Mouse (Mus musculus): ENCODE data around the gene Grik3. TPM values are rescaled to one million over a fixed set of nuclear protein-coding genes. Genes with fewer than 3 reads are reported as not detected.
A peak's percentile ranks its signal among the peaks of the same experiment; 100 is the strongest.

The Grik3 gene
- polyA plus RNA-seq, 1 experiment from 2014 or later, result 0.15 TPM

DNA sequence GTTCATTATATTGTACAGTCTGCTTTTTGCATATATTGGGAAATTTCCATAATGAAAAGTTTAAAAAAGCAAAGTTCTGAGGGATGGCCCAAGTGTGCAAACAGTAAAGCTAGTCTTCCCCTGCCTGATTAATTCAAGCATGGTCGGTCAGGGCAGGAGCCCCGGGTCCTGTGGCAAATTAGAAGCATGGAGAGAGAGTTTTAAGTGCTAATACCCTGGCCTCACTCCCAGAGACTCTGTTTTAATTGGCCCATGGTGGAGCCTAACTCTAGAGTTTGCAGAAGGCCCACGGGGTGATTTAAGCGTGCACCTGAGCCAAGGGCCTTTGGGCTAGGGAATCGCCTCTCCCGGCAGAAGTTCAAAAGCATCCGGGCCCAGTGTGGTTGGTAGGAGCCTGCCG lies 215.2 kb downstream of the Grik3 start:
- Histone ChIP-seq H3K27ac (no peak overlapping the region), H3K27me3 (ENCODE audit: insufficient read depth, poor library complexity, severe bottlenecking) (peaks cover 31% of the 10 kb centered on the region; the same call in 1 of the 2 replicates), H3K4me3 (no peak overlapping the region), H3K36me3 (no peaks in the 10 kb centered on the region), H3K4me1 (peaks cover 10% of the 10 kb centered on the region), H3K9me3 (no peaks in the 10 kb centered on the region)
- DNase-seq (ENCODE audit: low spot score), result no peak
- WGBS, result 87% methylated on average over 8 of the region's 8 CpGs

DNA sequence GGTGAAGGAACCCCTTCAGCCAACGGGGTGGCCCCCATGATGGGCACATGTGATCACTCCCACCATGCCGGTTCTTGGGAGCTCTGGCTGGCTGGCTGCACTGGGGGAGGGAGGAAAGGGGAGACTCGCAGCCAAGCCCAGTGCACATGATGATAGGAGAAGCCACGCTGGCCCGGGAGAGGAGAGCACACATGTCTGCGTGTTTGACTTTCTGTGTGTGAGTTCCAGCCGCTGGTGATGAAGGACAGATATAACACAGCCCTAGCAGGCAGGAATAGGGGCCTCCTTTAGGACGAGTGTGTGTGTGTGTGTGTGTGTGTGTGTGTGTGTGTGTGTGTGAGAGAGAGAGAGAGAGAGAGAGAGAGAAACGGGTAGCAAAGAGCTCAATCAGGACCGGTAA lies 219.2 kb downstream of the Grik3 start:
- H3K36me3 ChIP-seq, result no peaks in the 10 kb centered on the region
- H3K4me3 ChIP-seq, result no peak overlapping the region
- no peak overlapping the region for H3K27ac ChIP-seq
- H3K27me3 ChIP-seq (ENCODE audit: insufficient read depth, poor library complexity, severe bottlenecking), result peaks cover 10% of the 10 kb centered on the region; the same call in 1 of the 2 replicates
- no peak for DNase-seq (ENCODE audit: low spot score)
- no peaks in the 10 kb centered on the region for H3K4me1 ChIP-seq
- H3K9me3 ChIP-seq, result no peaks in the 10 kb centered on the region
- WGBS, result 67% methylated on average over 10 of the region's 10 CpGs

DNA sequence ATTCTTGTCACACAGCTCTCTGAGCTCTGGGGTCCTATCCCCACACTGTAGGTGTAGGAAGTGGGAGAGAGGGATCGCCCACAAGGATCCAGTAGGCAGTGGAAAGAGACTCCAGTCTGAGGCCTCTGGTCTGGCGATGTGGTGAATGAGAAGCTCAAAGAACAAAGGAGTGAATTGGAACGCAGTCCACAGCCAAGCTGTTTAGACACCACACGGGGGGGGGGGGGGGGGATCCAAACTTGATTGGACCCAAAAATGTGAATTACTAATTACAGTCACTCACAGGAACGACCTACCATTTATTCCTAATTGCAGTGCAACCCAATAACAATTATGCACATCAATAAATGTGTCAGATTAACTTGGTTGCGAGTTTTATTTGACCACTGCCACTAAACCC lies 227.4 kb downstream of the Grik3 start:
- Histone ChIP-seq H3K27me3 (ENCODE audit: insufficient read depth, poor library complexity, severe bottlenecking) (peaks cover 26% of the 10 kb centered on the region; the same call in 1 of the 2 replicates), H3K36me3 (no peaks in the 10 kb centered on the region), H3K9me3 (no peaks in the 10 kb centered on the region), H3K27ac (no peak overlapping the region), H3K4me3 (no peak overlapping the region), H3K4me1 (peaks cover 15% of the 10 kb centered on the region; the same call in 1 of the 2 replicates)
- DNase-seq (ENCODE audit: low spot score), result no peak
- WGBS, result 71% methylated on average over 6 of the region's 6 CpGs

DNA sequence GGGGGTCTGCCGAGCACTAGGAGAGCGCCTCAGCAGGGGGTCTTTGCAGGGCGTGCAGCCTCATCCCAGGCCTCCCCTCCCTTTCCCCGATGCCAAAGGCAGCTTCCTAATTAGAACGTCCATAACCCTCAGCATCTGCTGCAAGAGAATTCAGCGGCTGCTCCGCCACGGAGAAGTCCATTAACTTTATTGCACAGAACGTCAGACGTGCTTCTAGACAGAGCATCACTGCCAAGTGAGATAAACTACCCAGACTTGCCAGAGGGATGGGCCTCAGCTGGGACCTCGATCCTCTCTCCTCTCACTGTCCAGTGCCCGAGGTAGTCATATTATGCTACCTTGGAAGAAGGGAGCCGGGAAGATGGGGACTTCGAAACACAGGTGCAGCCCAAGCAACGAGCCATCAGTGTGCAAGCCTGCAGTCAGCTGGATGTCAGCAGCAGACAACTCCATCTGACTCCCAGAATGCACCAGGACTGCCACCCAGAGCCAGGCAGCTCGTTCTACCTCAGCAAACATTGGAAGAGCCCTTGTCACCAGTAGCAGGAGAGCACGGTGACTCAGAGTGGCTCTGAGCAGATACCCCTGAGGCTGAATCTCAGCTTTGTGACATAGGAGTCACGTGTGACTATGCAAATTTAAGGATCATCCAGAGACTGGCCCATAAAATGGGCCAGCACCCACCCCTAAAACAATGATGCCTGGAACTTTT lies 228.1 kb downstream of the Grik3 start:
- H3K36me3 ChIP-seq, result no peaks in the 10 kb centered on the region
- H3K4me1 ChIP-seq, result peaks cover 16% of the 10 kb centered on the region
- H3K27ac ChIP-seq, result no peak overlapping the region
- H3K4me3 ChIP-seq, result no peak overlapping the region
- DNase-seq (ENCODE audit: low spot score), result no peak
- H3K9me3 ChIP-seq, result no peaks in the 10 kb centered on the region
- H3K27me3 ChIP-seq (ENCODE audit: insufficient read depth, poor library complexity, severe bottlenecking), result peaks cover 26% of the 10 kb centered on the region; the same call in 1 of the 2 replicates
- 44% methylated on average over 18 of the region's 18 CpGs for WGBS

DNA sequence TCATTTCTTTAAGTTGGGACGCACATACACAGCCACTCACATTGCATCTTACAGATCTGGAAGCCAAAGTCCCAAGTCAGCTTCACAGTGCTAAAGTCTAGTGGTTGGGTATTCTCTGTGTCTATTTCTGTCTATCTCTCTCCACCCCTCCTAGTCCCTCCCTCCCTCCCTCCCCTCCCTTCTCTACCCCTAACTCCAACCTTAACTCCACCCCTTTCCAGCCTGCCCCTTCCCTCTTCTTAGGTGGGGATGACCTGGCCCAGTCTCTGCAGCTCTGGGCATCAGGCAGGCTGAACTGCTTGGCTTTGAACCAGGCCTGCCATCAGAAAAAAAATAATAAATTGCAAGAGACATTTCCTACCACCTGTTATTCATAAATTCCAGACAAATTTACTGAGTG lies 235.7 kb downstream of the Grik3 start:
- H3K27me3 ChIP-seq (ENCODE audit: insufficient read depth, poor library complexity, severe bottlenecking), result peaks cover 49% of the 10 kb centered on the region
- H3K4me3 ChIP-seq, result no peak overlapping the region
- H3K27ac ChIP-seq, result no peak overlapping the region
- WGBS, result 72% methylated on average over 1 of the region's 1 CpGs
- H3K4me1 ChIP-seq, result peaks cover 29% of the 10 kb centered on the region
- no peak for DNase-seq (ENCODE audit: low spot score)
- H3K9me3 ChIP-seq, result no peaks in the 10 kb centered on the region
- no peaks in the 10 kb centered on the region for H3K36me3 ChIP-seq

DNA sequence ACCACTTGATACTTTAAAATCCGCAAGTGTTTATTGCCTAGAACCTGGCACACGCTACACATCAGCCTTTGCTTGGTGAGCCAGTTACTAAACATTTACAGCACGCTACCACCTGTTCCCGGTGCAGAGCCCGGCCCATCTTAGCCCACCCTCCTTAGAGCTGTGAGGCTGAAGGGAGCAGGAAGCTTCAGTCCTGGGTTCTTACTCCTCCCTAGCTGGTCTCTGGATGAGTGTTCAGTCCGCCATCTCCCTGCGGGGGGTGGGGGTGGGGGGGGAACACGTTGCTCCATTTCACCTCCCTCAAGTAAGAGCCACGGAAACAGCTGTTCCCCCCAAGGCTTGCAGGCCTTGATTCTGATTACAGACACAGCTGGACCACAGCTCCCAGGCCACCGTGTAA lies 236.5 kb downstream of the Grik3 start:
- no peak for DNase-seq (ENCODE audit: low spot score)

DNA sequence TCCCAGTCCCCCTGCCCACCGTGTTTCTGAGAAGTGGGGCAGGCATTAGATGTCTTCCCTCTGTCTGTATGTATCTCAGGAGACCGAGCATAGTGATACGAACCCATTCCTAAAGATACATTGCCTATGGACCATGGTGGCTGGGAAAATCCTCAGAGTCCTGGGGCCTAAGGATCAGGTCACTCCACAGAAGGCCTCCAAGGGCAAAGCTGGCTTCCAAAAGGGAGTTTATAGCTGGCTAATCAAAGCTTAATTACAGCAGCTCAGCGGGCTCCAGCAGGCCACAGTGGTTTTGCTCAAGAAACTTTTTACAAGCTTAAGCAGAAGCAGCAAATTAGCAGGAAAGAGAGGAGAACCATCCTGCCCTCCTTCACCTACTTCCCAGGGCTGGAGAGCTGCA lies 237.1 kb downstream of the Grik3 start:
- H3K4me1 ChIP-seq, result peaks cover 29% of the 10 kb centered on the region
- peaks cover 56% of the 10 kb centered on the region for H3K27me3 ChIP-seq (ENCODE audit: insufficient read depth, poor library complexity, severe bottlenecking)
- no peak overlapping the region for H3K4me3 ChIP-seq
- DNase-seq (ENCODE audit: low spot score), result no peak
- 43% methylated on average over 4 of the region's 4 CpGs for WGBS
- H3K27ac ChIP-seq, result no peak overlapping the region
- H3K9me3 ChIP-seq, result no peaks in the 10 kb centered on the region
- H3K36me3 ChIP-seq, result no peaks in the 10 kb centered on the region

More for the DNA sequence above, 236.5 kb downstream of the Grik3 start:
- Histone ChIP-seq H3K4me3 (no peak overlapping the region), H3K27me3 (ENCODE audit: insufficient read depth, poor library complexity, severe bottlenecking) (peaks cover 56% of the 10 kb centered on the region), H3K36me3 (no peaks in the 10 kb centered on the region), H3K4me1 (peaks cover 29% of the 10 kb centered on the region), H3K27ac (no peak overlapping the region), H3K9me3 (no peaks in the 10 kb centered on the region)
- 39% methylated on average over 10 of the region's 10 CpGs for WGBS

DNA sequence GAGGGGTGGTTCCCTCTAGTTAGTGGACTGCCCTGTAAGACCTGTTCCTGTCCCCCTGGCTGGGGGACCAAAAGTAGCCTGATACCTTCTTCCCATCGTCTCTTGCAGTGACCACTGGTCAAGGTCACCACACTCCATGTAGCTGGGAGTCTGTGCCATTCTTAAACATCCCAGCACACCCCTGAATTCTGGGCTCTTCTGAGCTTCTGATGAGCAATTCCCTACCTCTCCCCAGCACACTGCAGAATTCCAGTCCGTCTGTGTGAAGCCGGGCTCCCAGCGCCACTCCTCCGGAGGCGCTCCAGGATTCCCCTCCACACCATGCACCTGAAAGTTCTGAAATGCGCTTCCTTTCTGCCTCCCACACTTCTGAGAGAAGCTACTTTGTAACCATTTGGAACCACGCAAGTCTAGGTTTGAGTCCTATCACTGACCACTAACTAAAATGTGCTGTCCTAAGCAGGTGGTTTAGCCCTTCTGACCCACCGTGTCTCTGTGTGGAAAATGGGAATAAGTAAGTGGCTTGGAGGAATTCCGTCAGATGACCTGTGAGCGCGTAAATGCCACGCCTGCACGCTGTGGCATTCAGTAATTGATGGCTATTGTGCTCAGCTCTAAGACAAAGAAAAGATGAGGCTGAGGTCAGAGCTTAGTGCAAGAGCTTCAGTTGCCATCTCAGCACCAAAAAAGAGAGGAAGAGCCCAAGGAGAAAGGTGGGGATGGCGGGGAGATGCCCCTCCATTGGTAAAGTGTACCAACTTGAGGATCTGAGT lies 237.8 kb downstream of the Grik3 start:
- Histone ChIP-seq H3K9me3 (no peaks in the 10 kb centered on the region), H3K27me3 (ENCODE audit: insufficient read depth, poor library complexity, severe bottlenecking) (peaks cover 56% of the 10 kb centered on the region), H3K4me3 (peak overlapping the region; percentile 50; the same call in 1 of the 2 replicates), H3K4me1 (peaks cover 29% of the 10 kb centered on the region), H3K36me3 (no peaks in the 10 kb centered on the region), H3K27ac (no peak overlapping the region)
- WGBS, result 14% methylated on average over 15 of the region's 15 CpGs
- DNase-seq (ENCODE audit: low spot score), result no peak

DNA sequence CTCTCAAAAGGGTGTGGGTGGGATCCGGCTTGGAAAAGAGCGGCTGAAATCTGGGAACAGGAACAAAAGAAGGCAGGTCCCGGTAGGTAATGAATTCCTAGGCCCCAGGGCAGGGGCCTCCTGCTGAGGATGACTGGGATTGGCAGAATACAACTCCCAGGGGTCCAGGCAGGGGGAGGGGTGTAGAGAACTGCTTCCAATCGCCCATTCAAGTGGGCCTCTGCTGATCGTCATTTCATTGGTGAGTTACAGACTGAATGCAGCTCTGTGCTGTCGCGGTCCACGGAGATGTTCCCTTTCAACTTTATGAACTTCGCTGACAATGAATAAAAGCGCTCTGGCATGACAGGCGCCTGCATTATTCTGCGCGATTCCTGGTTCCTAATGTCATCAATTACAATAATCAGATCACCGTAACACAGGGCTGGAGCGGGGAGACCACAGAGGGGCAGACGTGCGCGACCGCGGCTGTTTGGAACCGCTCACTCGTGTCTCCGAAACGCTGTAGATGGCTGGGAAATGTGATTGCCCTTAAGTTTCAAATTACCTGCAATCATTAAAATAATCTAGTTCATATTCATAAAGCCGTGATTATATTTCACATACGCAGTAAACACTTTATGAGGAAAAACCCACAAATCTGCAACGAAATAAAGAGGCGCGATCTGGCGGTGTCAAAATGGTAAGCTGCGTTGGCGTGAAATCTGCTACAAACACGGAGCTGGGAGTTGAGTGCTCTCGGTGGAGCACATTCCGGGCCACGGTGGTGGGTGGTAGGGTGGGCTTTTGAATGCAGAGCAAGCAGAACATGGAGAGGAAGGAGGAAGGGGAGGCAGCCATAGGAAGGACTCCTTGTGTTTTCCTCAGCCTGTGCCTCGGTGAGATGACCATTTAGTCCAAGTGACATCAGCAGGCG lies 239.1 kb downstream of the Grik3 start:
- no peaks in the 10 kb centered on the region for H3K9me3 ChIP-seq
- DNase-seq (ENCODE audit: low spot score), result peak; percentile 73
- H3K36me3 ChIP-seq, result no peaks in the 10 kb centered on the region
- peaks cover 23% of the 10 kb centered on the region; the same call in 1 of the 2 replicates for H3K4me1 ChIP-seq
- WGBS, result 4% methylated on average over 38 of the region's 38 CpGs
- H3K4me3 ChIP-seq, result peak overlapping the region; percentile 50
- H3K27ac ChIP-seq, result no peak overlapping the region
- H3K27me3 ChIP-seq (ENCODE audit: insufficient read depth, poor library complexity, severe bottlenecking), result peaks cover 56% of the 10 kb centered on the region

DNA sequence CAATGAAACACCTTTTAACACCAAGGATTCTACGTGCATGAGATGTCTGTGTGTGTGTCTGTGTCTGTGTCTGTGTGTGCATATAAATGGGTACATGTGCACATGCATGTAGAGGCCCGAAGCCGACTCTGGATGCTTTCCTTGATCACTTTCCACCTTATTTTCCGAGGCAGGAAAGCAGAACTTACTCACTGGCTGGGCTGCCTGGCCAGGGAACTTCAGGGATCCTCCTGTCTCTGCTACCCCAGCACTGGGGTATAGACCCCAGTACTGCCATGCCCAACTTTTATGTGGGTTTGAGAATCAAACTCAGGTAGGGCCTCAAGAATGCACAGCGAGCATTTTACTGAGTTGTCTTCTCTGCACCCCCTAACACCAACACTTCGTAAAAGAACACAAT lies 240.3 kb downstream of the Grik3 start:
- no peaks in the 10 kb centered on the region for H3K36me3 ChIP-seq
- peaks cover 63% of the 10 kb centered on the region for H3K27me3 ChIP-seq (ENCODE audit: insufficient read depth, poor library complexity, severe bottlenecking)
- no peak for DNase-seq (ENCODE audit: low spot score)
- peaks cover 26% of the 10 kb centered on the region; the same call in 1 of the 2 replicates for H3K4me1 ChIP-seq
- H3K4me3 ChIP-seq, result no peak overlapping the region
- H3K9me3 ChIP-seq, result no peaks in the 10 kb centered on the region
- H3K27ac ChIP-seq, result no peak overlapping the region
- WGBS, result 81% methylated on average over 6 of the region's 6 CpGs

DNA sequence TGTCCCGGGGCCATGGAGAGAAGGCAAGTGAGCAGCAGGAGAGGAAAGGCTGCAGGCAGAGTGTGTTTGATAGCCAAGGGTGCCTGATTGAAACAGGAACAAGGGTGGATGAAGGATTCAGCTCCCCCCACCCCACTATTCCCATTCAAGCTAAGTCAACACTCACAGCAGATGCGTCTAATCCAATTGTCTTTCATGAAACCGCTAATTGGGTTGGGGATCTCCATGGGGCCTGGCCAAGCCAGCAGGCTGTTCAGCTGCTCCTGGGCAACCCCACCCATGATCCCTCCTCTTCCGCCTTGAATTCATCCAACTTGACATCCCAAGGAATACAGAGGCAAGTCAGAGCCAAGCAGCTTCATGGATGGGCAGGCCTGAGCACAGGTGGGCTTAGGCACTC lies 246.3 kb downstream of the Grik3 start:
- Histone ChIP-seq H3K4me3 (no peak overlapping the region), H3K4me1 (peaks cover 15% of the 10 kb centered on the region), H3K9me3 (no peaks in the 10 kb centered on the region), H3K27me3 (ENCODE audit: insufficient read depth, poor library complexity, severe bottlenecking) (peaks cover 36% of the 10 kb centered on the region; the same call in 1 of the 2 replicates), H3K27ac (no peak overlapping the region), H3K36me3 (no peaks in the 10 kb centered on the region)
- WGBS, result 60% methylated on average over 4 of the region's 4 CpGs
- no peak for DNase-seq (ENCODE audit: low spot score)

DNA sequence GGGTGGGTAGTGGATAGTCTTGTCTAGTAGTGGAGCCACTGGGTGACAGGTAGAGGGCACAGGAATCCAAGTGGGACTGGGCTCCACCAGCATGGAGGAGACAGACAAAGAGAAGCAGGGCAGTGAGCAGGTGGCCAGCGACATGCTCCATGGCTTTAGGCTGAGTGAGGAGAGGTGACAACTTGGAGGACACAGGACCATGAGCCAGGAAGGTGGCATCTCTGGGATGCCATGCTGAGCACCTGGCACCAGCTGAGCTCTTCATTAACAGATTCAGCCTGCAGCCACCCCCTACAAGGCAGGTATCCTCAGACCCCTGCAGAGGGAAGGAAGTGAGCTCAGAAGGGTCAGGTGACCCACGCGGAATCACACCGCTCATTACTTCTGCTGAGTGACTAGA lies 248.3 kb downstream of the Grik3 start:
- Histone ChIP-seq H3K27me3 (ENCODE audit: insufficient read depth, poor library complexity, severe bottlenecking) (peaks cover 28% of the 10 kb centered on the region; the same call in 1 of the 2 replicates), H3K9me3 (no peaks in the 10 kb centered on the region), H3K27ac (no peak overlapping the region), H3K36me3 (no peaks in the 10 kb centered on the region), H3K4me1 (peaks cover 15% of the 10 kb centered on the region), H3K4me3 (no peak overlapping the region)
- 72% methylated on average over 4 of the region's 4 CpGs for WGBS
- no peak for DNase-seq (ENCODE audit: low spot score)
